Mouse (Mus musculus) liver, embryonic 16.5 days (tissue): Measurements from ENCODE around the gene Mamdc2. TPM values are rescaled to one million over a fixed set of nuclear protein-coding genes. Genes with fewer than 3 reads are reported as not detected.

ENCODE experiments used
- ATAC-seq: fragments of 200-750 bp; cut with Nextera tagmentation; 2 replicates; pipeline ENCODE4 v1.8.0; 2017; ENCODE audit warnings: low read depth, mild to moderate bottlenecking, moderate number of reproducible peaks, moderate library complexity
- H3K27ac ChIP-seq: fragments of 300-500 bp; sonication (generic); 2 replicates; pipeline ENCODE4 v1.5.1; 2014; ENCODE audit warnings: mild to moderate bottlenecking, low read length
- H3K27me3 ChIP-seq: fragments of 300-500 bp; sonication (generic); 2 replicates; pipeline ENCODE4 v1.6.1; 2014; ENCODE audit warnings: low read depth, low read length, mixed read lengths; ENCODE audit not compliant: control insufficient read depth, insufficient read depth
- H3K36me3 ChIP-seq: fragments of 300-500 bp; sonication (generic); 2 replicates; pipeline ENCODE4 v1.6.1; 2014; ENCODE audit warnings: mild to moderate bottlenecking; ENCODE audit not compliant: control insufficient read depth, insufficient read depth
- H3K4me1 ChIP-seq: fragments of 300-500 bp; sonication (generic); 2 replicates; pipeline ENCODE4 v1.6.1; 2014; ENCODE audit warnings: low read depth, low read length, mixed read lengths; ENCODE audit not compliant: control insufficient read depth
- H3K4me2 ChIP-seq: fragments of 300-500 bp; sonication (generic); 2 replicates; pipeline ENCODE4 v1.6.1; 2014; ENCODE audit warnings: low read depth, low read length, mixed read lengths
- H3K4me3 ChIP-seq: fragments of 300-500 bp; sonication (generic); 2 replicates; pipeline ENCODE4 v1.5.1; 2014; ENCODE audit warnings: low read depth, mild to moderate bottlenecking, low read length
- H3K9ac ChIP-seq: fragments of 300-500 bp; sonication (generic); 2 replicates; pipeline ENCODE4 v1.6.1; 2014; ENCODE audit warnings: low read depth, low read length
- H3K9me3 ChIP-seq: fragments of 300-500 bp; sonication (generic); replicated peaks from 2 replicates; pipeline ENCODE4 v1.6.1; 2016; ENCODE audit warnings: low read length; ENCODE audit not compliant: control insufficient read depth
- WGBS: fragments of 180-500 bp; shearing (Covaris S2); extraction: QIAGEN DNeasy Blood & Tissue Kit; methylation state at CpG from one replicate; pipeline ENCODE4 v1.1.7; 2014; ENCODE audit not compliant: insufficient replicate concordance; 5-methylcytosine and 5-hydroxymethylcytosine counted together
- polyA plus RNA-seq: library from polyadenylated mRNA; unstranded; fragments of >200 nt; fragmentation: Nextera tagmentation; extraction: Ambion mirVana; gene quantifications from 2 replicates; pipeline ENCODE4 v1.2.1, GENCODE M21; 2015

The Mamdc2 gene
- polyA plus RNA-seq, 1 experiment from 2014 or later, result 0.46 TPM

GRCm38 (mm10) chr19:23400485-23400884 lies 47.8 kb downstream of the Mamdc2 start:
- WGBS, result 56% methylated on average over 5 of the region's 5 CpGs
- no peak overlapping the region for H3K27ac ChIP-seq
- ATAC-seq, result no peak
- H3K27me3 ChIP-seq, result no peaks in the 10 kb centered on the region
- H3K4me3 ChIP-seq, result no peak overlapping the region
- H3K9me3 ChIP-seq, result no peaks in the 10 kb centered on the region
- H3K4me2 ChIP-seq, result no peak overlapping the region
- no peaks in the 10 kb centered on the region for H3K4me1 ChIP-seq
- no peak overlapping the region for H3K9ac ChIP-seq
- no peaks in the 10 kb centered on the region for H3K36me3 ChIP-seq

- H3K27me3 ChIP-seq, result no peaks in the 10 kb centered on the region
- H3K27ac ChIP-seq, result no peak overlapping the region
- no peaks in the 10 kb centered on the region for H3K4me1 ChIP-seq
- H3K4me3 ChIP-seq, result no peak overlapping the region
- no peaks in the 10 kb centered on the region for H3K9me3 ChIP-seq
- no peak for ATAC-seq
- 40% methylated on average over 2 of the region's 2 CpGs for WGBS
- H3K4me2 ChIP-seq, result no peak overlapping the region
- H3K9ac ChIP-seq, result no peak overlapping the region
- no peaks in the 10 kb centered on the region for H3K36me3 ChIP-seq
Observed at GRCm38 (mm10) chr19:23395956-23396355, 52.3 kb downstream of the Mamdc2 start.

GRCm38 (mm10) chr19:23394597-23394996 lies 53.6 kb downstream of the Mamdc2 start:
- Histone ChIP-seq H3K27ac (no peak overlapping the region), H3K9me3 (no peaks in the 10 kb centered on the region), H3K4me2 (no peak overlapping the region), H3K36me3 (no peaks in the 10 kb centered on the region), H3K4me3 (no peak overlapping the region), H3K27me3 (no peaks in the 10 kb centered on the region), H3K4me1 (no peaks in the 10 kb centered on the region), H3K9ac (no peak overlapping the region)
- 31% methylated on average over 1 of the region's 1 CpGs for WGBS
- no peak for ATAC-seq

GRCm38 (mm10) chr19:23388862-23389272 lies 59.4 kb downstream of the Mamdc2 start:
- H3K27ac ChIP-seq, result no peak overlapping the region
- H3K4me3 ChIP-seq, result no peak overlapping the region
- H3K9ac ChIP-seq, result no peak overlapping the region
- H3K4me2 ChIP-seq, result no peak overlapping the region
- WGBS, result 55% methylated on average over 4 of the region's 4 CpGs
- no peak for ATAC-seq
- no peaks in the 10 kb centered on the region for H3K4me1 ChIP-seq
- no peaks in the 10 kb centered on the region for H3K27me3 ChIP-seq
- H3K9me3 ChIP-seq, result no peaks in the 10 kb centered on the region
- H3K36me3 ChIP-seq, result no peaks in the 10 kb centered on the region

- Histone ChIP-seq H3K4me1 (no peaks in the 10 kb centered on the region), H3K36me3 (no peaks in the 10 kb centered on the region), H3K27me3 (no peaks in the 10 kb centered on the region), H3K9ac (no peak overlapping the region), H3K9me3 (no peaks in the 10 kb centered on the region), H3K27ac (no peak overlapping the region), H3K4me3 (no peak overlapping the region), H3K4me2 (no peak overlapping the region)
- no peak for ATAC-seq
- 19% methylated on average over 7 of the region's 7 CpGs for WGBS
Observed at GRCm38 (mm10) chr19:23388083-23388861, 60.0 kb downstream of the Mamdc2 start.

GRCm38 (mm10) chr19:23382396-23382795 lies 65.8 kb downstream of the Mamdc2 start:
- no peak overlapping the region for H3K4me3 ChIP-seq
- no peak for ATAC-seq

GRCm38 (mm10) chr19:23380968-23381367 lies 67.3 kb downstream of the Mamdc2 start:
- 75% methylated on average over 4 of the region's 4 CpGs for WGBS
- ATAC-seq, result no peak

More at GRCm38 (mm10) chr19:23382396-23382795, 65.8 kb downstream of the Mamdc2 start:
- WGBS, result 67% methylated on average over 2 of the region's 2 CpGs
- Histone ChIP-seq H3K4me1 (no peaks in the 10 kb centered on the region), H3K4me2 (no peak overlapping the region), H3K27me3 (no peaks in the 10 kb centered on the region), H3K9me3 (no peaks in the 10 kb centered on the region), H3K36me3 (no peaks in the 10 kb centered on the region), H3K27ac (no peak overlapping the region), H3K9ac (no peak overlapping the region)

GRCm38 (mm10) chr19:23379752-23380504 lies 68.3 kb downstream of the Mamdc2 start:
- H3K9ac ChIP-seq, result no peak overlapping the region
- no peaks in the 10 kb centered on the region for H3K27me3 ChIP-seq
- no peaks in the 10 kb centered on the region for H3K9me3 ChIP-seq
- H3K4me3 ChIP-seq, result no peak overlapping the region
- H3K27ac ChIP-seq, result no peak overlapping the region
- no peak for ATAC-seq
- H3K4me1 ChIP-seq, result no peaks in the 10 kb centered on the region
- no peak overlapping the region for H3K4me2 ChIP-seq
- WGBS, result 62% methylated on average over 8 of the region's 8 CpGs
- H3K36me3 ChIP-seq, result no peaks in the 10 kb centered on the region

More at GRCm38 (mm10) chr19:23380968-23381367, 67.3 kb downstream of the Mamdc2 start:
- Histone ChIP-seq H3K9ac (no peak overlapping the region), H3K27ac (no peak overlapping the region), H3K27me3 (no peaks in the 10 kb centered on the region), H3K4me1 (no peaks in the 10 kb centered on the region), H3K4me2 (no peak overlapping the region), H3K4me3 (no peak overlapping the region), H3K9me3 (no peaks in the 10 kb centered on the region), H3K36me3 (no peaks in the 10 kb centered on the region)
